Mouse (Mus musculus): ENCODE measurements around the gene Rad1.

- TF ChIP-seq CTCF (IDR thresholded peaks at IDR 0.05; ENCODE audit: low read depth) = no peak
- no peak for TF ChIP-seq EP300 (IDR thresholded peaks at IDR 0.05; ENCODE audit: low read depth)
Measured at GRCm38 (mm10) chr15:10534591-10534990, 48.8 kb downstream of the Rad1 start.
